Mouse (Mus musculus): Measurements from ENCODE around the gene Olfr168.

DNA sequence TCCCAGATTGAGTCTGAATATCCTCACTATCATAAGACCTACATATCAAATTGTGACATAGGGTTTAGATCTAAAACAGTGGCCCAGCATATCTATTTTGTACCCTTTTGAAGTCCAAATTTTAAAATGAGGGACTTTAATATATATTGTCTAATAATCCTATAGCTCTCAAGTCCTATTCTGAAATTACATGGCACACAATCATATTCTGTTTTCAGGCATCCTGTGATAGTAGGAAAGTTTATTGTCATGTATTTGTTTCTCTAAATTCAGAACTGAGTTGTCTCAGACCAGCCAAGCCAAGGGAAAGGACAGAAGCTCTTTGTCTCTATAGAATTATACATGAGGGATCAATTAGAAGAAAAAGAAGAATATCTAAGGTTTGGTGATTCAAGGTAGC is 52.0 kb downstream of the Olfr168 start, which contains the start of gene Olfr166:
- TF ChIP-seq MYOD1 (IDR thresholded peaks at IDR 0.05; ENCODE audit: control insufficient read depth in 1 of 3, insufficient read length in 2 of 3, low read depth in 2 of 3), result no peak
- no peak for TF ChIP-seq TCF12 (IDR thresholded peaks at IDR 0.05; ENCODE audit: insufficient read depth, poor library complexity, severe bottlenecking)
- TF ChIP-seq MAX (IDR thresholded peaks at IDR 0.05; ENCODE audit: low read depth), result no peak
- no peak for TF ChIP-seq REST (IDR thresholded peaks at IDR 0.05; ENCODE audit: insufficient read depth, insufficient read length)
- no peak for TF ChIP-seq USF1 (IDR thresholded peaks at IDR 0.05; ENCODE audit: low read depth)
- no peak for TF ChIP-seq POLR2A (IDR thresholded peaks at IDR 0.05; ENCODE audit: insufficient read length, low read depth)
- TF ChIP-seq POLR2AphosphoS2 (IDR thresholded peaks at IDR 0.05; ENCODE audit: insufficient read length, low read depth), result no peak
- no peak for TF ChIP-seq E2F4 (IDR thresholded peaks at IDR 0.05; ENCODE audit: insufficient read depth)
- TF ChIP-seq SRF (IDR thresholded peaks at IDR 0.05; ENCODE audit: control insufficient read depth, insufficient read length, low read depth), result no peak
